Mouse (Mus musculus) forebrain, embryonic 12.5 days (tissue): ENCODE data around the gene Apbb1ip. TPM values are rescaled to one million over a fixed set of nuclear protein-coding genes. Genes with fewer than 3 reads are reported as not detected.

ENCODE experiments used
- ATAC-seq: fragments of 200-750 bp; cut with Nextera tagmentation; 2 replicates; pipeline ENCODE4 v1.8.0; 2017; ENCODE audit warnings: moderate TSS enrichment; ENCODE audit not compliant: low FRiP score
- H3K27ac ChIP-seq: fragments of 300-500 bp; sonication (generic); 2 replicates; pipeline ENCODE4 v1.5.1; 2016; ENCODE audit warnings: mild to moderate bottlenecking
- H3K27me3 ChIP-seq: fragments of 300-500 bp; sonication (generic); 2 replicates; pipeline ENCODE4 v1.6.1; 2016; ENCODE audit warnings: mild to moderate bottlenecking
- H3K36me3 ChIP-seq: fragments of 300-500 bp; sonication (generic); replicated peaks from 2 replicates; pipeline ENCODE4 v1.6.1; 2016; ENCODE audit warnings: mild to moderate bottlenecking
- H3K4me1 ChIP-seq: fragments of 300-500 bp; sonication (generic); 2 replicates; pipeline ENCODE4 v1.6.1; 2016
- H3K4me2 ChIP-seq: fragments of 300-500 bp; sonication (generic); 2 replicates; pipeline ENCODE4 v1.6.1; 2016; ENCODE audit warnings: mild to moderate bottlenecking, moderate library complexity
- H3K4me3 ChIP-seq: fragments of 300-500 bp; sonication (generic); replicated peaks from 2 replicates; pipeline ENCODE4 v1.5.1; 2016; ENCODE audit warnings: mild to moderate bottlenecking
- H3K9ac ChIP-seq: fragments of 300-500 bp; sonication (generic); 2 replicates; pipeline ENCODE4 v1.6.1; 2016; ENCODE audit warnings: mild to moderate bottlenecking
- H3K9me3 ChIP-seq: fragments of 300-500 bp; sonication (generic); 2 replicates; pipeline ENCODE4 v1.6.1; 2016
- WGBS: fragments of 180-500 bp; shearing (Covaris S2); methylation state at CpG from one replicate; pipeline ENCODE4 v1.1.7; 2016; 5-methylcytosine and 5-hydroxymethylcytosine counted together
- polyA plus RNA-seq: library from polyadenylated mRNA; unstranded; fragments of >200 nt; fragmentation: Nextera tagmentation; extraction: Ambion mirVana; gene quantifications from 2 replicates; pipeline ENCODE4 v1.2.1, GENCODE M21; 2016

Gene Apbb1ip
- polyA plus RNA-seq, 1 experiment from 2014 or later: 1.00 TPM

- WGBS: 88% methylated on average over 2 of the region's 2 CpGs
- no peak overlapping the region for H3K27ac ChIP-seq
- no peaks in the 10 kb centered on the region for H3K27me3 ChIP-seq
- no peaks in the 10 kb centered on the region for H3K9me3 ChIP-seq
- H3K4me1 ChIP-seq: no peaks in the 10 kb centered on the region
- H3K4me3 ChIP-seq: no peak overlapping the region
- no peak for ATAC-seq
- H3K4me2 ChIP-seq: no peak overlapping the region
- H3K9ac ChIP-seq: no peak overlapping the region
- H3K36me3 ChIP-seq: peaks cover 20% of the 10 kb centered on the region
Measured at GRCm38 (mm10) chr2:22918651-22919050, 144.8 kb downstream of the Apbb1ip start.

Other genes with a start within 250 kb of the Apbb1ip start
- gene Gad2, start 151.9 kb upstream of the Apbb1ip start, polyA plus RNA-seq: 73.0 and 80.6 TPM in 2 replicates
- gene Pdss1, start 121.4 kb downstream of the Apbb1ip start, polyA plus RNA-seq: 25.4 and 26.1 TPM in 2 replicates